Mouse (Mus musculus) heart, postnatal 4 days (tissue): ENCODE measurements around the gene Olfr556. TPM values are rescaled to one million over a fixed set of nuclear protein-coding genes. Genes with fewer than 3 reads are reported as not detected.
"Not testable (repeated sequence)": the region's sequence is repeated elsewhere in the genome, so short reads cannot be mapped to it uniquely, and the experiment has no call there.

ENCODE experiments used
- DNase-seq: peaks from one replicate; pipeline ENCODE4 v3.0.0; 2021
- total RNA-seq, 2 experiments: library from RNA; stranded (reverse); gene quantifications; 2 replicates each; pipeline ENCODE4 v1.2.3; 2021

Olfr556 gene
- total RNA-seq = not detected

DNA sequence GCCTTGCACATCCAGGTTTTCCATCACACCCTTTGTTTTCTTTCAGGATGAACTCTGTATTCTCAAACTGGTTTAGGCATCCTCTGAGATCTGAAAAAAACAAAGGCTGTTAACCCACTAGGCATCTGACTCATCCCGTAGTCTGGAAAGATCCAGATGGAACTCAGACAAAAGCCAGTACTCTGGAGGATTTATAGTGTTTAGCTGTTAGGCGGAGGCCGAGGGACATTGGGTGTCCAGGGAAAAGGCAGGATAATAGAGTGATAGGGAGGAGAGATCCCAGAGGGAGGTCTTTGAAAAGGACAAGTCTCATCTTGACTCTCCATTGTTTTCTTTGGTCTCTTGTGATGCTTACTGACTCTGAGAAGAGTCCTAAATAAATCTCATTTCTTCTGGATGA lies at the start of gene Olfr556:
Gene Olfr556, plus strand, starts transcription at position 301 of the 400 bp plus-strand sequence.
- DNase-seq = no peak

DNA sequence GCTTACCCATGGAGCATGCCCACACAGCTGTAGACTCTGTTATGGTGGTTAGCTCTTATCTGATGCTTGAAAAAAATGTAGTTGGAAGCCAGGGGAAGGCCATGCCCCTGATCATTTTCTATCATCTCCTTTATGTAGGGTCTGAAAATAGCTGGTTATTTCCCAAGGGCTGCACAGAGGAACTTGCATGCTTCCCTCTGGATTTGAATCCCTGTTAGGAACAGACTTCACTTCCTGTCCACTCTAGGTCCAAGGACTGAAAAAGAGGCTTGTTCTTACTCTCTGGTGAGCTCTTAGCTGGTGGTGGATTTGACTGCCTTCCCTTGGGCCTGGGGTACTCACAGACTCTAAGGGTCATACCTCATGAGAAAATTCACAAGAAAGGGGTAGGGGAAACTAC lies 46.6 kb upstream of the Olfr556 start, which contains the start of gene Olfr553:
Gene Olfr553, minus strand, starts transcription at position 101 of the 400 bp plus-strand sequence.
- no peak for DNase-seq

DNA sequence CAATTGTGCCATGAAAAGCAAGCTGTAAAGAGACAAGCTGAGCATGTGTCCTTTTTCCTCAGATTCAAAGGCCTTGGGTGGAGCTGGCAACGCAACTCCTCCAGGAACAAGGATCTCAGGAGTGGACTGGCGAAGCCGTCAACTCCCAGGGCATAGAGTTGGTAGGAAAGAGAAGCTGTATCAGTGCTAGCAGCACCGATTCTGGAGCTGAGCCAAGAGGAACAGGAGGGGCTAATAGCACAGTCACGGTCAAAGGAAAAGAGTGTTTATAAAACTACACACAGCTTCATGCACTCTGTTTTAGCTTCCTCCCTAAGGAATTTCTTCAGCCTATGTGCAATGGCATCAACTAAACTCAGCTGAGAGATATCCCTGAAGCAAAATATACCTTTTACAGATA lies 45.1 kb upstream of the Olfr556 start:
- DNase-seq = peak; percentile 30

DNA sequence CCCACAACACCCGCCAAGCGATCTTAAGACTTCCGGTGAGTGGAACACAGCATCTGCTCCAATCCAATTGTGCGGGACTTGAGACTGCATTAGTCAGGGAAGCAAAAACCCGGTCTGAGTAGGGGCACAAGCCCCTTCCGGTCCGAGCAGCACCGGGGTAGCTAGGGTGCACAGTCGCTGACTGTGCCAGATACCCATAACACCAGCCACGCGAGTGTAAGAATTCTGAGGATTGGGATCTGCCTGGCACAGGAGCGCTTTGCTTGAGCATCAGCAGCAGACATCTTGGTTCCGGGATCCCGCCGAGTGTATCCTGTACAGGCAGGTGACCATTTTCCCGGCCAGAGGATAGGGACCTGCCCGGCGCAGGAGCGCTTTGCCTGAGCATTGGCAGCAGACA lies 44.3 kb upstream of the Olfr556 start:
- not testable (repeated sequence) for DNase-seq

DNA sequence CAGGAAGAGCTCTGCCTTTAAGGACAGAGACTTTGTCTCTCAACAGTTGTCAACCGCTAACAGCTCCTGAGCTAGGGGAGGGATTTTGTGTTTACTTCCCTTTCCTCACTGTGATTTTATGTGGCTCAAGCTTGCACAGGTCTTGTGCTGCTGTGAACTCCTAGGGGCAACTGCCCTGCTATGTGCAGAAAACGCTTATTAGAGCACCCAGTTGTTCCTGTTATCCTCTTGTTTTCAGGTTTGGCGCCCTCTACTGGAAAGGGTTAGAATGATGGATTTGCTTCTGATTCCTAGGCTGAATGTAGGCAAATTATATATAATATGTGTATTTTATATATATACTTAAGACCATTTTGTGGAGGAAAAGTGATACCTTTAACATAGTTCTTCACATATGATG lies 28.0 kb upstream of the Olfr556 start:
- peak; percentile 52 for DNase-seq

DNA sequence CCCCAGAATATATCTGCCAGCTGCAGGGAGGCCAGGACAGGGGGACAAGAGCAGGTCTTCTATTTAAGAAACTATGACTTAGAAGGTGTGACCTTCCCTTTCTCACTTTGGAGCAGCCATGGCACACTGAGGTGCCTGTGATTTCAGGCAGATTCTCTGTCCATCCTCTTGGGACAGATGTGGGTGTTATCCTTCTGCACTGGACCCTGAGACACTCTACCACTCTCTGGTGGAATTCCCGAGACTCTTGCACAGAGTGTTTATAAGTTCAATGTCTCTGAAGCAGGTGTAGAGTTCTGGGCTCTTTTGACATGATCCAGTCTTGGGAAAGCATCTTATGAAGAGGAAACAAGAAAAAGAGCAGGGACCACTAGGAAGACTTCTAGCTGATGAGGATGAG lies 26.6 kb upstream of the Olfr556 start, which contains the start of gene Olfr554:
Gene Olfr554, plus strand, starts transcription at position 301 of the 400 bp plus-strand sequence.
- DNase-seq = no peak

DNA sequence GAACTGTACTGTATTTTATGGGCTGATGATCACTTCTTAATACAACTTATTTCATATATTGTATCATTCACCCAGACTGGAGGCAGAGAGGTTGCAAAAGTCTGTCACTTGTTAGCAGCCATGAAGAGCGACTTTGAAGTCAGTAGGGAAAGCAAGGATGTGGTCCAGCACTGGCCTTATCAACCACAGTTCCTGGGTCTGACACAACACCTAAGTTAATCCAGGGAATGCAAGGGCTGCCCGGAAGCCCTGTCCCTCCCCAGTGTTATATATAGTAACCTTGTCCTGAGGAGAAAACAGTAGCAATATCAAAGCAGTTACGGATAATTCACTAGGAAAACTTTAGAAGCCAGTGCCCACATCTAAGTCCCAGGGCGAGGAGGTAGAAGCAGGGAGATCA lies 19.8 kb upstream of the Olfr556 start:
- DNase-seq = not testable (repeated sequence)

DNA sequence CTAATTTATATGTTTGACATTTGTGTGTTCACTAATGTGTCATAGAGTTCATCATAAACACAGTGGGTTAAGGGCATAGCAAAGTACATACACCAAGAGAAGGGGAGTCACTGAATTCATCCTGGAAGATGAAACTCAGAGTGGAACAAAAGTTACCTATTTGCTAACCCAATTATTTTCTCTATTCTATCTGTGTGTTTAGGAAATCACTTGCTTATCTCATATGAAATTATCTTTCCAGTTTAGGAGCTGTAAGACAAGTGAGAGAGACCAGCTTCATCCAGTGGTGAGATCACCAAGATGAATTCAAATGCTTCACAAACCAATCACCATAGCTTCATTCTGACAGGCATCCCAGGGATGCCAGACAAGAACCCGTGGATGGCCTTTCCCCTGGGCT lies 6.2 kb upstream of the Olfr556 start, which contains the start of gene Olfr555:
Gene Olfr555, plus strand, starts transcription at position 301 of the 400 bp plus-strand sequence.
- DNase-seq = no peak

DNA sequence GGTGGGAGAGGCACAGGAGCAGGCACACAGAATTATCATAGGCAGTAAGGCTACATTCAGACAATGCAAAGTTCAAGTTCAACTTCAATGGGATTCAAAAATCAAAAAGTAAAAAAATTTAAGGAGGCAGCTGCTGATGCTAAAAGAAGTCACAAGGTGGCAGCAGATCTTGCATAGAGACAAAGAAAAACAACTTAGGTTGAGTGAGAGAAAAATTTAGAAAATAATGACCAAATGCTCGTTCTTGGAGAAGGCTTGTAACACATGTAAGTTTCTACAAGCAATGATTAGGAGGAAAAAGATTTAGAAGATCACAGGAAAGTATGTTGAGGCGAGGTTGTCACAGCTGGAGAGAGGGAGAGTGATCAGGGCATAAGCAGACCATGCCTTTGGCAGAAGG lies 679 bp downstream of the Olfr556 start:
- DNase-seq = no peak

DNA sequence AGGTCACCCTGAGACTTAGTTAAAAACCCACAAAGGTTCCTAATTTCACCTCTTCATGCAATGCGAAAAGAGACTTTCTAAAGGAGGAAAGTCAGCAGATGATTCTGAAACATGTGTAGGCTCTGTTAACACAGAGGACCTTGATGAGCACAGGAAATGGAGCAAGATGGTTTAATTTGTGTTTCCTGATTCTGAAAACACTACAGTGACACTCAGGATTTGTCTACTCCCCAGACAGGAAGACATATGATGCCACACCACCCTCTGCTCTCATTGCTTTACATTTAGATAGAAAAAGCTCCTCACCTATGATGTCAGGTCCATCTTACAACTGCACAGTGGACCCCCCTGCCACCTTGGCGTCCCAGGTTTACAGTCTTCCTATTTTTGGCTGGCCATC lies 11.5 kb downstream of the Olfr556 start:
- no peak for DNase-seq

DNA sequence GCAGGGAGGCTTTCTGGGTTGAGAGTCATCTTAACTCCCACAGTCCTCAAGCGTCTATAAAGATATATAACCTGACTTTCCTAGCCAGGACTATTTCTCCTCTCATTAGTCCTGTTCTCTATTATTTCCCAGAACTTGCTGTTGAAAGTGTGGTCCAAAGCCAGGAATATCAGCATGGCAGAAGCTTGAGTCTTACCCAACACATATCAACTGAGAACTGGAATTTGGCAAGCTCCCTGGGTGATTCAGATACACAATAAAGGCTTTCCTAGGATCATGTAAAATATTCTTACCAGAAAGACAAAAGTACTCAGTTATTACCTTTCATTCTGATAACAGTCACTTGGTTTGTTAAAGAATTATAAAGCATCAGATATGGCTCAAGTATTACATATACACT lies 17.2 kb downstream of the Olfr556 start:
- DNase-seq = no peak

DNA sequence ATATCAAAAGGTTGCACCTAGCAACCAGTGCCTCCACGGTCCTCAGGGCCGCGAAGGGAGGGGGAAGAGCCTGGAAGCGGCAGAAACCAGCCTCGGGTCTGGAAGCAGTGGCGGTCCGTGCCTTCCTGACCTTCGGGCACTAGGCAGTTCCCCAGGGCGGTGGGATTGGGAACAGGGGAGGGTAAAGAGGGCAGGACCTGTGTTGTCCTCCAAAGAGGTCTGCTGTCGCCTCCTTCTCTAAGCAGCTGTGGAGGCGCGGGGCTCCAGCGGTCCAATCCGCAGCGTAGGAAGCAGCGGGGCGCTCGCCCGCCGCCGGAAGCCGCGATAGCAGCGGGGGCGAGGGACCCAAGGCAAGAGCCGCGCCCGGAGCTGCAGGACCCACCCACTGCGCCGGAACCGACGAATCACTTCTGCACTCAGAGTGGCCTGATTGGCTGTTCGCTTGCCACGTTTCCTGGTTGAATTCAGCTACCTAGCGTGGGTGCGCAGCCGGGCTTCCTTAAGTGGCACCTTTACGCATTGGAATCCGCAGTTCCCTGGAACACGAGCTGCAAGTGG lies 22.3 kb downstream of the Olfr556 start, which contains the start of gene Trim68:
Gene Trim68, minus strand, starts transcription at position 384 of the 558 bp plus-strand sequence.
- DNase-seq = peak; percentile 90

DNA sequence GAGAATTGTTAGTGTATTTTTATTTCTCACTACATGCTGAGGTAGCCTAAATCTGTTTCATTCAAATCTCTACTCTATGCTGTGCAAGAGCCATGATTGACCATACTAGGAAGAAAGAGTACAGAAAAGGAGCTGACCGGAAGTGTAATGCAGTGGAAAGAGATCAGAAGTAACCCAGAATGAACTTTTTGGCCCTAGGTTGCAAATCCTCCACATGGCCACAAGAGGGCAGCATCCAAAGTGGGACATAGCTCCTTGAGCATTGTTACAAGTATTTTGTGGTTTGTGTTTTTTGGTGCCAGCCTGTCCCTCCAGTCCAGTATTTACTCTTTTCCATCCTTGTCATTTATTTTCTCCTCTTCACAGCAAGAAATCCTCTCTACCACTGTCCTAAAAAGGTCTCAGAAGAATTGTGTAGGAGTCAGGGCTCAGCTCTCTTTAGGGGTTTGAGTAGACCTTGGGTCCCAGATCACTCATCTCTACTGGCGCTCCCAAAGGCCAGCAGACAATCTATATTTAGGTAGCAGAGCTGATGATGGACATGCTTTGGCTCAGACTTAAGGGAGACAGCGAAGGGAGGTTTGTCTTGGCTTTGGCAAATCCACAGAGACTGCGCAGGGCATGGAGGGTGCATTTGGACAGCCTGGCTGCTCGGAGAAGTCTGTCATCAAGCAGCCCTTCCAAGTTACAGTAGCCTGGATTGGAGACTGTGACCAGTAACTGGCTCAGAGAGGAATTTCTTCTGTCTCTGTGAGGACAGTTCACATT lies 30.8 kb downstream of the Olfr556 start, which contains the start of gene Olfr557:
Gene Olfr557, plus strand, starts transcription at position 553 of the 768 bp plus-strand sequence.
- DNase-seq = peak; percentile 57

DNA sequence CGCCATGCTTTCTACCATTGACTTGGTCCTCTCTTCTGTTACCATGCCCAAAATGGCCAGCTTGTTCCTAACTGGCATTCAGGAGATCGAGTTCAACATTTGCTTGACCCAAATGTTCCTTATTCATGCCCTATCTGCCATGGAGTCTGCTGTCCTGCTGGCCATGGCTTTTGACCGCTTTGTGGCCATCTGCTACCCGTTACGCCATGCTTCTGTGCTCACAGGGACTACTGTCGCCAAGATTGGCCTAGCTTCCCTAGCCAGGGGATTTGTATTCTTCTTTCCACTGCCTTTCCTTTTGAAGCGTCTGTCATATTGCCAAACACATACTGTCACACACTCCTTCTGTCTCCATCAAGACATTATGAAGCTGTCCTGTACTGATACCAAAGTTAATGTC lies 33.8 kb downstream of the Olfr556 start:
- no peak for DNase-seq

DNA sequence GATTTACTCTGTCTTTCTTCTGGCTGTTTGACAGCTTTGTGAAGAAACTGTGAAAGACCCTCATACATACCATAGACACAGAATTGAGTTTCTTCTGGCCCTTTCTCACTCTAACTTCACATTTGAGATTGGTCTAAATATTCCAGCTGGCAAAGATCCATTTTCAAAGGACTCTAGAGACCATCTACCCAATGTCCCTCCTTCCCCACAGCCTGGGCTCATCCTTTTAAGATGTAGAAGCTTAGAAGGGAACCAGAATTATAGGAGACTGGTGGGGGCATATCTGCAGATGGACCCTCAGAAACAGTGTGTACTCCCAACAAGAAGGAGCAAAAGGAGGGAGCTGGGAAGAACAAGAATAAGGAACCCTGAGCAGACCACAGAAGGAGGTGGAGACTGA lies 37.2 kb downstream of the Olfr556 start, which contains the start of gene Olfr558:
Gene Olfr558, plus strand, starts transcription at position 301 of the 400 bp plus-strand sequence.
- DNase-seq = no peak

DNA sequence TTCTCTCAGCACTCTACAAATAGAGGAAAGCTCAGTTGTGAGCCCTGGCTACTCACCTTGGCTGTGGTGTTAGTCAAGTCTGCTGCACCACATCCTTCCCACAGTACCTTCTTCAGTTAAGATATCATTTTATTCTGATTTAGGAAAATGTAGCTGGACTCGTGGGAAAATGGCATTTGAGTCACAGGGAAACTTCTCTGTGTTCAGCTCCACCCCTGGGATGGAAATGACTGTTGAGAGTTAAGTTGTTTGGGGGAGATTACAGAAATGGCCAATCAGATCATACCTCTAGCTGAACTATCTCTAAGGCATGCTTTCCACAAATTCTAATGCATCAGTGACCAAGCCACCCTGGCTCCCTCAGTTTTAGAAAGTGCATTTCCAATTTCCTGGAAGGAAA lies 54.3 kb downstream of the Olfr556 start, which contains the start of gene Olfr33:
Gene Olfr33, minus strand, starts transcription at position 101 of the 400 bp plus-strand sequence.
- no peak for DNase-seq

Other genes starting within 250 kb of the Olfr556 start
- gene Rrm1, start 223.2 kb upstream of the Olfr556 start, total RNA-seq = 100 to 1,000 TPM; 101 to 103 TPM
- not detected for gene Olfr543, start 183.2 kb upstream of the Olfr556 start, total RNA-seq
- gene Olfr544, start 176.6 kb upstream of the Olfr556 start, total RNA-seq = not detected
- not detected for gene Olfr545, start 165.3 kb upstream of the Olfr556 start, total RNA-seq
- not detected for gene Olfr547, start 130.2 kb upstream of the Olfr556 start, total RNA-seq
- gene Olfr548-ps1, start 124.0 kb upstream of the Olfr556 start, total RNA-seq = not detected
- gene Olfr549, start 115.0 kb upstream of the Olfr556 start, total RNA-seq = not detected
- gene Trim21, start 99.4 kb upstream of the Olfr556 start, total RNA-seq = 1 to 10 TPM; 4.4 to 4.9 TPM
- not detected for gene Olfr550, start 93.5 kb upstream of the Olfr556 start, total RNA-seq
- not detected for gene Olfr551, start 73.0 kb upstream of the Olfr556 start, total RNA-seq
- under 1 TPM in 1 of 2 experiments, not detected in 1; 0.07 TPM for gene Olfr552, start 67.1 kb upstream of the Olfr556 start, total RNA-seq
- gene Olfr553, start 46.7 kb upstream of the Olfr556 start, total RNA-seq = not detected
- not detected for gene Olfr554, start 26.5 kb upstream of the Olfr556 start, total RNA-seq
- gene Olfr555, start 6.1 kb upstream of the Olfr556 start, total RNA-seq = not detected
- gene Trim68, start 22.4 kb downstream of the Olfr556 start, total RNA-seq = 1 to 10 TPM; 8.3 to 9.6 TPM
- not detected for gene Olfr557, start 31.0 kb downstream of the Olfr556 start, total RNA-seq
- 1 to 10 TPM; 2.9 to 3.1 TPM for gene Olfr558, start 37.3 kb downstream of the Olfr556 start, total RNA-seq
- gene Olfr33, start 54.2 kb downstream of the Olfr556 start, total RNA-seq = not detected
- gene Olfr559, start 62.6 kb downstream of the Olfr556 start, total RNA-seq = not detected
- gene Olfr560, start 94.5 kb downstream of the Olfr556 start, total RNA-seq = under 1 TPM; 0.19 to 0.23 TPM
- 1 to 10 TPM; 1.1 to 1.4 TPM for gene Olfr78, start 94.6 kb downstream of the Olfr556 start, total RNA-seq
- not detected for gene Olfr561, start 106.3 kb downstream of the Olfr556 start, total RNA-seq
- gene Olfr564, start 138.6 kb downstream of the Olfr556 start, total RNA-seq = not detected
- not detected for gene Olfr566, start 193.9 kb downstream of the Olfr556 start, total RNA-seq
- not detected for gene Olfr568, start 212.2 kb downstream of the Olfr556 start, total RNA-seq
- not detected for gene Olfr569, start 226.0 kb downstream of the Olfr556 start, total RNA-seq
- not detected for gene Olfr570, start 229.7 kb downstream of the Olfr556 start, total RNA-seq